Mouse (Mus musculus) C2C12 (cell line): ENCODE measurements around the gene Aak1.

Experiments
- CTCF ChIP-seq: IDR thresholded peaks from one replicate; pipeline ENCODE4 v1.5.1; 2011; ENCODE audit not compliant: control insufficient read depth, insufficient read depth, insufficient read length
- MYOG ChIP-seq: IDR thresholded peaks from one replicate; pipeline ENCODE4 v1.6.1; 2011; ENCODE audit not compliant: control insufficient read depth, insufficient read length; ENCODE audit errors: extremely low read depth
- USF1 ChIP-seq: IDR thresholded peaks from one replicate; pipeline ENCODE4 v1.6.1; 2011; ENCODE audit warnings: low read depth, mild to moderate bottlenecking, control low read depth, moderate library complexity

DNA sequence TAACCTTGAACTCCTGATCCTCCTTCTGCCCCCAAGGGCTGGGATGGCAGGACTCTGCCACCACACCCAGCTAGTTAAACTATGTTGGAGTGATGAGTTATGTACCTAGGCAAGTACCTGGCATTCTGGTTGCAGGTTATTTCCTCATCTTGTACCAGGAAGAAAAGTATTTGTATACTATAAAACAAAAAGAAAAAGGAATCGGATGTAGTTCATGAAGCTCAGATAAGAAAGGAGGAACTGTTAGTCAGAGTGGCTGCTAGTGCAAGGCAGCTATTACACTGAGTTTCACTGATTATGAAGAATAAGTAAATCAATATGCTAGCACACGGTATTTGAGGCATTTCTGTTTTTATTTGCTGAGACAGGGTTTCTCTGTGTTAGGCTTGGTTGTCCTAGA is 195.6 kb downstream of the Aak1 start:
- no peak for TF ChIP-seq CTCF
- TF ChIP-seq USF1 = no peak
- TF ChIP-seq MYOG = no peak
